Mouse (Mus musculus) liver, postnatal 0 days (tissue): Measurements from ENCODE around the gene Irf2bpl. TPM values are rescaled to one million over a fixed set of nuclear protein-coding genes. Genes with fewer than 3 reads are reported as not detected.
A peak's percentile ranks its signal among the peaks of the same experiment; 100 is the strongest.

Experiments used
- ATAC-seq: fragments of 200-750 bp; cut with Nextera tagmentation; 2 replicates; pipeline ENCODE4 v1.8.0; 2017; ENCODE audit warnings: mild to moderate bottlenecking, moderate library complexity
- DNase-seq: peaks from one replicate; pipeline ENCODE4 v3.0.0-alpha.2; 2016
- H3K27ac ChIP-seq: fragments of 300-500 bp; sonication (generic); 2 replicates; pipeline ENCODE4 v1.5.1; 2014; ENCODE audit warnings: antibody characterized with exemption, moderate library complexity, mild to moderate bottlenecking, low read depth
- H3K27me3 ChIP-seq: fragments of 300-500 bp; sonication (generic); 2 replicates; pipeline ENCODE4 v1.6.1; 2014; ENCODE audit warnings: low read length, control low read depth, mixed read lengths; ENCODE audit not compliant: insufficient read depth
- H3K36me3 ChIP-seq: fragments of 300-500 bp; sonication (generic); replicated peaks from 2 replicates; pipeline ENCODE4 v1.6.1; 2014; ENCODE audit warnings: mild to moderate bottlenecking, control low read depth, low read length, moderate library complexity, mixed read lengths; ENCODE audit not compliant: insufficient read depth
- H3K4me1 ChIP-seq: fragments of 300-500 bp; sonication (generic); 2 replicates; pipeline ENCODE4 v1.6.1; 2014; ENCODE audit warnings: antibody characterized with exemption, mild to moderate bottlenecking, control low read depth; ENCODE audit not compliant: insufficient read depth
- H3K4me2 ChIP-seq: fragments of 300-500 bp; sonication (generic); 2 replicates; pipeline ENCODE4 v1.6.1; 2014; ENCODE audit warnings: low read depth, mild to moderate bottlenecking, low read length, moderate library complexity, mixed read lengths
- H3K4me3 ChIP-seq: fragments of 300-500 bp; sonication (generic); 2 replicates; pipeline ENCODE4 v1.5.1; 2014; ENCODE audit warnings: low read depth, low read length
- H3K9ac ChIP-seq: fragments of 300-500 bp; sonication (generic); replicated peaks from 2 replicates; pipeline ENCODE4 v1.6.1; 2014; ENCODE audit warnings: mild to moderate bottlenecking, moderate library complexity
- H3K9me3 ChIP-seq: fragments of 300-500 bp; sonication (generic); 2 replicates; pipeline ENCODE4 v1.6.1; 2016; ENCODE audit warnings: mild to moderate bottlenecking, control low read depth, low read length, mixed read lengths
- CTCF ChIP-seq: sonication (generic); IDR thresholded peaks from 2 replicates; pipeline ENCODE4 v1.5.1; 2016; ENCODE audit warnings: antibody characterized with exemption, low read depth
- EP300 ChIP-seq: IDR thresholded peaks from 2 replicates; pipeline ENCODE4 v1.6.1; 2016; ENCODE audit warnings: antibody characterized with exemption, low read depth, mild to moderate bottlenecking
- WGBS: fragments of 180-500 bp; shearing (Covaris S2); extraction: QIAGEN DNeasy Blood & Tissue Kit; methylation state at CpG from one replicate; pipeline ENCODE4 v1.1.7; 2014; ENCODE audit not compliant: insufficient replicate concordance; 5-methylcytosine and 5-hydroxymethylcytosine counted together
- polyA plus RNA-seq: library from polyadenylated mRNA; unstranded; fragments of >200 nt; fragmentation: Nextera tagmentation; extraction: Ambion mirVana; gene quantifications from 2 replicates; pipeline ENCODE4 v1.2.1, GENCODE M21; 2015

Irf2bpl gene
- polyA plus RNA-seq, 1 experiment from 2014 or later = 5.0 TPM

GRCm38 (mm10) chr12:86882279-86883018 lies 2.1 kb downstream of the Irf2bpl start:
- Histone ChIP-seq H3K36me3 (no peaks in the 10 kb centered on the region), H3K9me3 (no peaks in the 10 kb centered on the region), H3K27me3 (peaks cover 36% of the 10 kb centered on the region), H3K9ac (peak overlapping the region; percentile 85), H3K4me3 (peak overlapping the region; percentile 74), H3K4me2 (peak overlapping the region; percentile 87), H3K27ac (peak overlapping the region; percentile 97; the same call in 1 of the 2 replicates), H3K4me1 (peaks cover 26% of the 10 kb centered on the region)
- 3% methylated on average over 59 of the region's 59 CpGs for WGBS
- no peak for TF ChIP-seq EP300
- TF ChIP-seq CTCF = no peak
- peak; percentile 60 for DNase-seq
- no peak for ATAC-seq

- H3K27me3 ChIP-seq = peaks cover 36% of the 10 kb centered on the region
- H3K9me3 ChIP-seq = no peaks in the 10 kb centered on the region
- H3K4me2 ChIP-seq = peak overlapping the region; percentile 87
- H3K36me3 ChIP-seq = no peaks in the 10 kb centered on the region
- H3K4me1 ChIP-seq = peaks cover 20% of the 10 kb centered on the region
- 35% methylated on average over 31 of the region's 33 CpGs for WGBS
- H3K9ac ChIP-seq = peak overlapping the region; percentile 85
- ATAC-seq = no peak
- H3K27ac ChIP-seq = no peak overlapping the region
- TF ChIP-seq CTCF = no peak
- TF ChIP-seq EP300 = no peak
- peak overlapping the region; percentile 74 for H3K4me3 ChIP-seq
- DNase-seq = no peak
Observed at GRCm38 (mm10) chr12:86881809-86882278, 2.8 kb downstream of the Irf2bpl start.

GRCm38 (mm10) chr12:86880090-86880723 lies 4.4 kb downstream of the Irf2bpl start:
- no peak overlapping the region for H3K27ac ChIP-seq
- no peak overlapping the region for H3K4me2 ChIP-seq
- DNase-seq (no peak), ATAC-seq (no peak)
- WGBS = 64% methylated on average over 3 of the region's 3 CpGs
- no peaks in the 10 kb centered on the region for H3K36me3 ChIP-seq
- no peak overlapping the region for H3K9ac ChIP-seq
- H3K4me1 ChIP-seq = peaks cover 13% of the 10 kb centered on the region; the same call in 1 of the 2 replicates
- H3K4me3 ChIP-seq = no peak overlapping the region
- no peaks in the 10 kb centered on the region for H3K9me3 ChIP-seq
- H3K27me3 ChIP-seq = peaks cover 36% of the 10 kb centered on the region
- TF ChIP-seq CTCF (no peak), EP300 (no peak)

- no peak for ATAC-seq
Observed at GRCm38 (mm10) chr12:86879446-86880085, 5.0 kb downstream of the Irf2bpl start.

GRCm38 (mm10) chr12:86878426-86879353 lies 5.9 kb downstream of the Irf2bpl start:
- ATAC-seq (no peak), DNase-seq (no peak)
- no peak for TF ChIP-seq CTCF
- TF ChIP-seq EP300 = no peak
- Histone ChIP-seq H3K4me3 (no peak overlapping the region), H3K4me1 (peaks cover 11% of the 10 kb centered on the region; the same call in 1 of the 2 replicates), H3K36me3 (no peaks in the 10 kb centered on the region), H3K27ac (peak overlapping the region; percentile 48; the same call in 1 of the 2 replicates), H3K9me3 (no peaks in the 10 kb centered on the region), H3K27me3 (peaks cover 22% of the 10 kb centered on the region), H3K9ac (no peak overlapping the region), H3K4me2 (peak overlapping the region; percentile 45)
- WGBS = 60% methylated on average over 16 of the region's 16 CpGs

More at GRCm38 (mm10) chr12:86879446-86880085, 5.0 kb downstream of the Irf2bpl start:
- WGBS = 57% methylated on average over 6 of the region's 6 CpGs
- H3K27me3 ChIP-seq = peaks cover 30% of the 10 kb centered on the region
- H3K27ac ChIP-seq = no peak overlapping the region
- DNase-seq = no peak
- no peak for TF ChIP-seq EP300
- H3K4me1 ChIP-seq = peaks cover 13% of the 10 kb centered on the region; the same call in 1 of the 2 replicates
- H3K4me2 ChIP-seq = no peak overlapping the region
- H3K36me3 ChIP-seq = no peaks in the 10 kb centered on the region
- no peaks in the 10 kb centered on the region for H3K9me3 ChIP-seq
- H3K9ac ChIP-seq = no peak overlapping the region
- H3K4me3 ChIP-seq = no peak overlapping the region
